Mouse (Mus musculus): ENCODE measurements at regions not wholly inside any gene's neighbourhood (a gene's known extent, or its start where the extent isn't known, plus 50 kb on each side); places are given as distances from the start of the nearest gene placed in this dataset.
"Not testable (repeated sequence)": the region's sequence is repeated elsewhere in the genome, so short reads cannot be mapped to it uniquely, and the experiment has no call there.

DNA sequence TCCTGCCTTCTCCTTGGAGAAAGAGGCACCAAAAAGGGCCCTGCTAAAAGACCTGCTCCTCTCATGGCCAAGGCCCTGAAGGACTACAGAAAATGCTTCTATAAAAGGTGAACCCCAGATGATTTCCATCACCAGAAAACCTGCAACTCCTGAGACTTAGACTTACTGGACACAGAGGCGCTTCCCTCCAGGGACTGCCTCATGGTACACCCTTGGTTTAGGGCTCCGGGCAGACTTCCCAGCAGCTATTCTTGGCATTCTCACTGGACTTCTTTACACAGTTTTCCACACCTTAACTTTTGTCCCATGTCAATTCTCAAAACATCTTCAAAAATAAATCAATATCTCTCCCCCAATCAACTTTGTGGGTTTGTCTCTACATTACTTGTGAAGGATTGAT is 393.2 kb downstream of the Gpm6a start:
- not testable (repeated sequence) for H3K4me3 ChIP-seq (replicated peaks); H3K27me3 ChIP-seq (replicated peaks); H3K36me3 ChIP-seq (replicated peaks; ENCODE audit: low read length); H3K4me1 ChIP-seq
- H3K9me3 ChIP-seq: peaks cover 13% of the 10 kb centered on the region

DNA sequence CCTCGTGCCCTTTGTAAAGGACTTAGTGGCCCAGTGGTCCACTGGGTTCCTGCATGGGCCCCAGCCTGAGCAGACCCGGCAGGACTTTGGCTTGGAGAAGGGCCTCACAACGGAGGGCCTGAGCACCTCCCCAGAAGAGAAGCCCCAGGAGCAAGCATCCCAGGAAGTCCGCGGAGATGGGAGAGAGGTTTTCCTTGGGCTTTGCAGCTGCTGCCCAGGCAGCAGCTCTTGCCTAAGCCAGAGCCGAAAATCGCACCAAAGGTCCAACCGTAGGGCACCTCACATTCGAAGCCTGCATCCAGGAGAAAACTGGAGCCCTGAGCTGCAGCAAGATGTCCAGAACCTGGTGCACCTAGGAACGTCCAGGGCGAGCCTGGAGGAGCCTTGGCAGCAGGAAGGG is 405.2 kb downstream of the Gpm6a start:
- not testable (repeated sequence) for H3K4me3 ChIP-seq (replicated peaks); H3K4me1 ChIP-seq; H3K27me3 ChIP-seq (replicated peaks); H3K36me3 ChIP-seq (replicated peaks; ENCODE audit: low read length)
- H3K9me3 ChIP-seq: peaks cover 29% of the 10 kb centered on the region

DNA sequence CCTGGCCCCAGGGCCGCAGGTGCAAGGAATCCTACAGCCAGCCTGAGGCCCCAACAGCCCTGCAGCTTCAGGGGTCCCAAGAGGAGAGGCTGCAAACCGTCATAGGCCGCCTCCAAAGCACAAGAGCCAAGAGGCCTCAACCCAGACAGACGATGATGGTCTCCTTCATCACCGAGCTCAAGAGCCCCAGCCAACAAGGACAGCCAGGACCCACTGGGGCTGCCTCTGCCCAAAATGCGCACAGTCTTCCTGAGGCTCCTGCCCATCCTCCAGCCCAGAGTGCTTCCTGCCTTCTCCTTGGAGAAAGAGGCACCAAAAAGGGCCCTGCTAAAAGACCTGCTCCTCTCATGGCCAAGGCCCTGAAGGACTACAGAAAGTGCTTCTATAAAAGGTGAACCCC is 412.8 kb downstream of the Gpm6a start:
- not testable (repeated sequence) for H3K27me3 ChIP-seq (replicated peaks); H3K4me3 ChIP-seq (replicated peaks); H3K4me1 ChIP-seq; H3K9me3 ChIP-seq; H3K36me3 ChIP-seq (replicated peaks; ENCODE audit: low read length)

DNA sequence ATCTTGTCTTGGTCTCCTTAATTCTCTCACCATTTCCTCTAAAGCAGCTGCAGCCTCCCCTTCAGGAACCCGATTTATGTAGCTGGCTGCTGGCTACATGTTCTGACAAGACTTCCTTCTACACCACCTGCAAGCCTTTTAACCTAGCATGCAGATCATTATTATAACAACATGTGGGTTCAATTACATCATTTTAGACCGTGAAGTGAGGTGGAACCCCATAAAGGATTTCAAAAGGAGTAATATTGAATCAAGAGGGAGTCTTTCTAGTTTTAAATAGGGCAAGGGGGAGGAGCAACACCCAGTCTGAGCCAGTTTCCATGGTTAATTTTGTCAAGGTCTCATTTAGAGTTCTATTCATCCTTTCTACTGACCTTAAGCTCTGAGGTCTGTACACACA is 442.4 kb downstream of the Gpm6a start:
- H3K4me3 ChIP-seq (replicated peaks): no peak overlapping the region
- H3K9me3 ChIP-seq: peaks cover 39% of the 10 kb centered on the region
- H3K27me3 ChIP-seq (replicated peaks): no peaks in the 10 kb centered on the region
- no peak for TF ChIP-seq GATA1 (IDR thresholded peaks at IDR 0.05; ENCODE audit: borderline replicate concordance, low read length)
- no peak for TF ChIP-seq FLI1 (IDR thresholded peaks at IDR 0.05; ENCODE audit: low read length)
- no peaks in the 10 kb centered on the region for H3K4me1 ChIP-seq
- no peaks in the 10 kb centered on the region for H3K36me3 ChIP-seq (replicated peaks; ENCODE audit: low read length)

DNA sequence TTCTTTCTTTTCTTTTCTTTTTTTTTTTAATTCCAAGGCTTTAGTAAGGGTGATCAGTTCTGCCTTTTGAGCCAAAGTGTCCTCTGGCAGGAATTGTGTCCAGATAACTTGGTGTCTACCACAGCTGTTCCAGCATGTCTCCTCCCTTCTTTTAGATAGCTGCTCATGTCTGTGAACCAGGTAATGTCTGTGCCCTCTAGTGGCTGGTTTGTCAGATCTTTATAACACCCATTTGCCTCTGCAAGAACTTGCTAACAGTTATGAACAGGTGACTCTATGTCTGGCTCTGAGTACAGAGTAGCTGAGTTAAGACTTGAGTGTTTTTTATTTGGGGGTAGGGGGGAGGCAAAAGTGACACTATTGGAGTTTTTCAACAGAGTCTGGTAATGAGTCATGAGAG is 443.7 kb downstream of the Gpm6a start:
- Histone ChIP-seq H3K27me3 (replicated peaks) (no peaks in the 10 kb centered on the region), H3K9me3 (peaks cover 26% of the 10 kb centered on the region), H3K4me3 (replicated peaks) (no peak overlapping the region), H3K36me3 (replicated peaks; ENCODE audit: low read length) (no peaks in the 10 kb centered on the region), H3K4me1 (no peaks in the 10 kb centered on the region)
- TF ChIP-seq GATA1 (IDR thresholded peaks at IDR 0.05; ENCODE audit: borderline replicate concordance, low read length): no peak
- TF ChIP-seq FLI1 (IDR thresholded peaks at IDR 0.05; ENCODE audit: low read length): no peak

DNA sequence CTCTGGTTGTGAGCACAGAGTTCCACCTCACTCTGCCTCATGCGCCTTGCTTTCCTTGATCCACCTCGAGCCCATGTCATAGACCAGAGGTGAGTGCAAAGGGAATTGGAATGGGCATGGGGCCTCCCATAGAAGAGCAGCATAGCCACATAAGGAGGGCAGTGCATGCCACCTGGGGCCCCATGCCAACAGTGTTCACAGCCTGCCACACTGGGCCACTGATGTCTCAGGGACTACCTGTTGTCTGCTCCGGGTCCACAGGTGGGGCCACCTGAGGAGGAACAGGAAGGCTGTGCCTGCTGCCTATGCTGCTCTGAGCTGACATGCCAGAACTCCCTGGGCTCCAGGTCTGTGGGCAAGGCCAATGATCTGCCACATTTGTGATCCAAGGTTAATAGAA is 445.8 kb downstream of the Gpm6a start:
- TF ChIP-seq FLI1 (IDR thresholded peaks at IDR 0.05; ENCODE audit: low read length) (no peak), GATA1 (IDR thresholded peaks at IDR 0.05; ENCODE audit: borderline replicate concordance, low read length) (no peak)
- Histone ChIP-seq H3K36me3 (replicated peaks; ENCODE audit: low read length) (no peaks in the 10 kb centered on the region), H3K4me3 (replicated peaks) (peak overlapping the region; percentile 2), H3K9me3 (peaks cover 19% of the 10 kb centered on the region), H3K27me3 (replicated peaks) (no peaks in the 10 kb centered on the region), H3K4me1 (no peaks in the 10 kb centered on the region)

DNA sequence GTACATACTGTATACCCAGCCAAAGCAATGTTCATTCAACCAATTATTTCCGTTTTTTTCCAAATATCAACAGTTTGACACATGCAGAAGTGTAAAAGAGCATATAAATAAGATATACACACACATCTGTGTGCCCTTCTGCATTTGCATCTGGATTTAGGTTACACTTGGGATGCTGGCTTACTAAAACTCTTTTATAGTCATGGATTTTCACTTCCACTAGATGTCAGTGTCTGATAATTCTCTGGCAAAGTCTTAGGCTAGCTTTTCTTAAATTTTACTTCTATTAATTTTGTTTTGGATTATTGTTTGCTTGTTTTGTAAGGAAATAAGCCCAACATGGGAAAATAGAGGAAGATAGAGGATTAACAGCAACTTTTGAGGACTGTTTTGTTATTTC is 452.3 kb downstream of the Gpm6a start:
- H3K9me3 ChIP-seq; H3K4me3 ChIP-seq (replicated peaks); H3K27me3 ChIP-seq (replicated peaks); H3K4me1 ChIP-seq; H3K36me3 ChIP-seq (replicated peaks; ENCODE audit: low read length): not testable (repeated sequence)

Measured in megakaryocyte, embryonic 14.5 days (primary cell).